Mouse (Mus musculus) small intestine, adult 2 months (tissue): Measurements from ENCODE around the gene S100a1. TPM values are rescaled to one million over a fixed set of nuclear protein-coding genes. Genes with fewer than 3 reads are reported as not detected.

Experiments
- H3K27ac ChIP-seq: fragments of 200-500 bp; 2 replicates; pipeline ENCODE4 v1.5.1; 2012; ENCODE audit warnings: low read depth, low read length, control low read depth, inconsistent platforms; ENCODE audit not compliant: insufficient read depth
- H3K27me3 ChIP-seq: fragments of 200-500 bp; 2 replicates; pipeline ENCODE4 v1.6.1; 2012; ENCODE audit warnings: mild to moderate bottlenecking, moderate library complexity, low read length, inconsistent platforms; ENCODE audit not compliant: control insufficient read depth, insufficient read depth
- H3K36me3 ChIP-seq: fragments of 200-500 bp; 2 replicates; pipeline ENCODE4 v1.6.1; 2012; ENCODE audit warnings: mild to moderate bottlenecking, low read length, control low read depth, inconsistent platforms; ENCODE audit not compliant: control insufficient read depth, insufficient read depth
- H3K4me1 ChIP-seq: fragments of 200-500 bp; 2 replicates; pipeline ENCODE4 v1.6.1; 2012; ENCODE audit warnings: low read length, inconsistent platforms, mixed read lengths; ENCODE audit not compliant: control insufficient read depth, insufficient read depth, insufficient read length
- H3K4me3 ChIP-seq: fragments of 200-500 bp; 2 replicates; pipeline ENCODE4 v1.5.1; 2012; ENCODE audit warnings: low read depth, mild to moderate bottlenecking, control low read depth, inconsistent platforms, low read length, moderate library complexity
- CTCF ChIP-seq: fragments of 200-500 bp; IDR thresholded peaks from 2 replicates; pipeline ENCODE4 v1.5.1; 2012; ENCODE audit warnings: low read depth, mild to moderate bottlenecking, control low read depth, inconsistent platforms, low read length, moderate library complexity, mixed read lengths; ENCODE audit not compliant: insufficient replicate concordance, insufficient read length; ENCODE audit errors: extremely low read depth
- POLR2A ChIP-seq: fragments of 200-500 bp; IDR thresholded peaks from 2 replicates; pipeline ENCODE4 v1.6.1; 2012; ENCODE audit warnings: low read depth, mild to moderate bottlenecking, control low read depth, inconsistent platforms, low read length, moderate library complexity
- WGBS: fragments of 180-500 bp; shearing (Covaris S2); methylation state at CpG from one replicate; pipeline ENCODE4 v1.1.7; 2018; 5-methylcytosine and 5-hydroxymethylcytosine counted together
- polyA plus RNA-seq: library from polyadenylated mRNA; depleted of rRNA; stranded (reverse); fragments of >200 nt; gene quantifications from 2 replicates; pipeline ENCODE4 v1.2.3, GENCODE M21; 2012; rRNA removed

S100a1 gene
- polyA plus RNA-seq, 1 experiment = 20.2 TPM

- 3% methylated on average over 75 of the region's 75 CpGs for WGBS
- H3K4me1 ChIP-seq = no peaks in the 10 kb centered on the region
- no peak overlapping the region for H3K27ac ChIP-seq
- peak overlapping the region; percentile 63 for H3K4me3 ChIP-seq
- no peak for TF ChIP-seq CTCF
- no peak for TF ChIP-seq POLR2A
- H3K27me3 ChIP-seq = peaks cover 18% of the 10 kb centered on the region
- no peaks in the 10 kb centered on the region for H3K36me3 ChIP-seq
These were observed 49.0 kb downstream of the S100a1 start for GRCm38 (mm10) chr3:90465081-90465685.

- Histone ChIP-seq H3K27me3 (peaks cover 18% of the 10 kb centered on the region), H3K27ac (no peak overlapping the region), H3K4me1 (no peaks in the 10 kb centered on the region), H3K4me3 (peak overlapping the region; percentile 63), H3K36me3 (no peaks in the 10 kb centered on the region)
- TF ChIP-seq POLR2A = no peak
- no peak for TF ChIP-seq CTCF
- 43% methylated on average over 37 of the region's 37 CpGs for WGBS
These were observed 49.6 kb downstream of the S100a1 start for GRCm38 (mm10) chr3:90464552-90465080.

GRCm38 (mm10) chr3:90462579-90462978, 51.6 kb downstream of the S100a1 start:
- WGBS = 35% methylated on average over 7 of the region's 7 CpGs
- H3K36me3 ChIP-seq = no peaks in the 10 kb centered on the region
- H3K27me3 ChIP-seq = peaks cover 18% of the 10 kb centered on the region
- TF ChIP-seq CTCF = no peak
- no peak for TF ChIP-seq POLR2A
- H3K4me1 ChIP-seq = no peaks in the 10 kb centered on the region
- H3K4me3 ChIP-seq = no peak overlapping the region
- no peak overlapping the region for H3K27ac ChIP-seq

GRCm38 (mm10) chr3:90461935-90462334, 52.3 kb downstream of the S100a1 start:
- Histone ChIP-seq H3K4me3 (no peak overlapping the region), H3K36me3 (no peaks in the 10 kb centered on the region), H3K27ac (no peak overlapping the region), H3K4me1 (no peaks in the 10 kb centered on the region), H3K27me3 (peaks cover 18% of the 10 kb centered on the region)
- no peak for TF ChIP-seq CTCF
- no peak for TF ChIP-seq POLR2A
- WGBS = 82% methylated on average over 3 of the region's 3 CpGs

Other genes starting within 250 kb of the S100a1 start
- 10.7 and 14.1 TPM in 2 replicates for gene Dennd4b, start 249.2 kb downstream of the S100a1 start, polyA plus RNA-seq
- gene Gatad2b, start 221.2 kb downstream of the S100a1 start, polyA plus RNA-seq = 9.0 and 15.1 TPM in 2 replicates
- 3.7 and 5.9 TPM in 2 replicates for gene Slc27a3, start 124.5 kb downstream of the S100a1 start, polyA plus RNA-seq
- gene Ints3, start 80.8 kb downstream of the S100a1 start, polyA plus RNA-seq = 13.6 and 22.4 TPM in 2 replicates
- gene Npr1, start 48.5 kb downstream of the S100a1 start, polyA plus RNA-seq = 5.1 and 5.9 TPM in 2 replicates
- 4.3 and 5.9 TPM in 2 replicates for gene Ilf2, start 38.3 kb downstream of the S100a1 start, polyA plus RNA-seq
- gene Snapin, start 23.4 kb downstream of the S100a1 start, polyA plus RNA-seq = 3.4 and 7.1 TPM in 2 replicates
- gene Chtop, start 4.9 kb downstream of the S100a1 start, polyA plus RNA-seq = 14.3 and 22.3 TPM in 2 replicates
- gene S100a13, start within 50 bp of the S100a1 start, polyA plus RNA-seq = 8.5 and 9.7 TPM in 2 replicates
- 1.3 and 2.8 TPM in 2 replicates for gene S100a14, start 12.5 kb upstream of the S100a1 start, polyA plus RNA-seq
- gene S100a16, start 22.9 kb upstream of the S100a1 start, polyA plus RNA-seq = 44.9 and 65.1 TPM in 2 replicates
- gene S100a3, start 46.2 kb upstream of the S100a1 start, polyA plus RNA-seq = not detected in 2 replicates
- not detected in 2 replicates for gene S100a2, start 75.9 kb upstream of the S100a1 start, polyA plus RNA-seq
- gene Gm42674, start 87.5 kb upstream of the S100a1 start, polyA plus RNA-seq = not detected in 2 replicates
- gene S100a4, start 89.4 kb upstream of the S100a1 start, polyA plus RNA-seq = 1.8 and 3.7 TPM in 2 replicates
- not detected in 2 replicates for gene S100a5, start 94.1 kb upstream of the S100a1 start, polyA plus RNA-seq
- gene S100a6, start 98.5 kb upstream of the S100a1 start, polyA plus RNA-seq = 234 and 369 TPM in 2 replicates
- 0.11 TPM in 1 of 2 replicates, not detected in the other for gene S100a7a, start 139.6 kb upstream of the S100a1 start, polyA plus RNA-seq
- 0.29 TPM in 1 of 2 replicates, not detected in the other for gene S100a8, start 154.6 kb upstream of the S100a1 start, polyA plus RNA-seq
- 0.44 TPM in 1 of 2 replicates, not detected in the other for gene S100a9, start 181.3 kb upstream of the S100a1 start, polyA plus RNA-seq
- not detected in 2 replicates for gene Pglyrp4, start 212.5 kb upstream of the S100a1 start, polyA plus RNA-seq